Mouse (Mus musculus): ENCODE data around the gene Fyn. TPM values are rescaled to one million over a fixed set of nuclear protein-coding genes. Genes with fewer than 3 reads are reported as not detected.

The Fyn gene
- total RNA-seq, 2 experiments from 2014 or later = 30.6 to 32.2 TPM

DNA sequence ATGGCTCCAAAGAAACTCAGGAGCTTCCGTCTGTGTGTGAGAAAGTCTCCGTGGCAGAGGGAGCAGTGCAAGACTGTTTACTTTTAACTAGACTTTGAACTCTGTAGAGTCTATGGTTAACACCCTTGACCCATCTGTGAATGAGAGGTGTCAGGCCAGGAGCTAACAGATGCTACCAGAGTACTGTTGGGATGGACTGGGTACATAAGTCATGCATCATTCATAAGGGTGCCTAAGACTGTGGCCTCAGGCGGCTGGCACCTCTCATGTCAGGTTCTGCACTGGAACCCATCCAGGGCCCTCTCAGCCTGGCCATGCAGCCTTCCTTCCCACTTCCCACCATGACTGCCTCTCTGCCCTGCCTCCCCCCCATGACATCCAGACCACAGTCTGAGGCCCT, 166.7 kb downstream of the Fyn start:
- no peak for DNase-seq

- peak; percentile 65 to 72 for DNase-seq
These were observed 167.6 kb downstream of the Fyn start for GRCm38 (mm10) chr10:39536258-39536657.

- DNase-seq = no peak
These were observed 171.5 kb downstream of the Fyn start for GRCm38 (mm10) chr10:39540012-39540647.

- no peak for DNase-seq
These were observed 172.3 kb downstream of the Fyn start for GRCm38 (mm10) chr10:39540995-39541394.

DNA sequence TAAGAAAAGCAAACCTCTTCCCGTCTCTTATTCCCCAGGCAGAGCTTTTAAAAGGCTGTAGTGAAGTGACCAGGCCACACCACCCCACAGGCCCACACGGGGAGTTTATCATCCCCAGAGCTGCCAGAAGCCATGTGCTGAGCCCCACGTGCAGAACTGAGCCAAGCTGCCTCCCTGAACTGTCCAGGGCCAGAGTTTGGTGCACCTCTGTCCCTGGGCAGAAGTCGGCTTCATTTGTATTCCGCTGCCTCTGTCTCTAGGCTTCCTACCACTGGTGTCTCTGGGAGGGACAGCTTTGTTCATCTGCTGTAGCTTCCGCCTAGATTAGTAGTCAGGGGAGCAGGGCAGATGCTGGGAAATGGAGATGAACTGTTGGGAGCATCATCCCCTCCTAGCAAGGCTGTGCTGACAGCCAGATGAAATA, 172.8 kb downstream of the Fyn start:
- DNase-seq = no peak

- DNase-seq = no peak
These were observed 173.4 kb downstream of the Fyn start for GRCm38 (mm10) chr10:39541951-39542521.

DNA sequence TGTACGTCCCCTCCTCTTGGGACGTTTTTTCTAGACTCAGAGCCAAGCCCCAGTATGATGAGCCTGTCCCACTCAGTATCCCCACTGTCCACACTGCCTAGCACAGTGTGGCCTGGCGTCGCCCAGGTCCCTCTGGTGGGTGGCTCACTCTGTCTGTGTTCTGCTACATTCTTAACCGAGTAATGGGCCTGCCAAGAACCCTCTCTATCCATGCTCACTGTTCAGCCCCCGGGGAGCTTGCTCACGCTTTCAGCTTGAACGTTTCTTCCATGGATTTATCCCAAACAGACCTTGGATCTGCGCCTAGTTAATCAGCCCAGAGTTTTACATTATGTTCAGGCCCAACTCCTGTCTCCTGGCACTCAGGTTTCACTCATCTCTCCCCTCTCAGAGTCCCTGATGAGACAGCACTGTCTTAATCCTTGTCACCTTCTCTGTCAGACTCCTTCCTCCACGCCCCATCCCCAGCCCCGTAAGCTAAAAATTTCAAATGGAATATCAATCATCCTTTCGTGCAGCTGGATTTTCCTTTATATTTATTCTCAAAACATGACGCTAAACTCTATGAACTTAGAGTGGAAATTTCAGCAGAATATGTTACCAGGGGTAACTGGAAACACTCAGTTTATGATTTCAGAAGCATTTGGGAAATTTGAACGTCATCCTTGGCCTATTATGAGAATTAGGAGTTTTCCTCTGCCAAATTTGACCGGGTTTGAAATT, 174.0 kb downstream of the Fyn start:
- peak; percentile 64 to 76 for DNase-seq

DNA sequence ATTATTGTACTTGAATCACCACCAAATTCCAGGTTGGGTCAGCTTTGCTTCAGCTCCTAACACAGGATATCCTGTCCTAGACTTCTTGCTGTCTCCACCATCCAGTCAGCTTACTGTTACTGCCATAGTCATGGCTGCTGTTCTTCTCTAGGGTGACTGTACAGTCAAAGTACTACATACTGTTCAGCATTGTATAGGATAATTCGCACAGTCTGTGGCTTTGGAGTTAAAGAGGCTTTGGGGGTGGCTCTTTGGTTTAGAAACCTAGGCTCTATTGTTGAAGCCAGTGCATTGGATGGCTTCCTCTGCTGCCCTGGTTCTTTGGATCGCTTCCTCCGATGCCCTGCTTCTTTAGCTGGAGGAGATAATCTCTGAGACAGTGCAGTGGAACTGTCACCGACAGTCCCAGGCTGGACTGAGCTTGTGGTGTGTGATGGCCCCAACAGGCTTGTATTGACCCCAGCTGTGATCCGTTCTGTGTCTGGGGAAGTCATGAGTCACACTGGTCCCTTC, 174.7 kb downstream of the Fyn start:
- no peak for DNase-seq

DNA sequence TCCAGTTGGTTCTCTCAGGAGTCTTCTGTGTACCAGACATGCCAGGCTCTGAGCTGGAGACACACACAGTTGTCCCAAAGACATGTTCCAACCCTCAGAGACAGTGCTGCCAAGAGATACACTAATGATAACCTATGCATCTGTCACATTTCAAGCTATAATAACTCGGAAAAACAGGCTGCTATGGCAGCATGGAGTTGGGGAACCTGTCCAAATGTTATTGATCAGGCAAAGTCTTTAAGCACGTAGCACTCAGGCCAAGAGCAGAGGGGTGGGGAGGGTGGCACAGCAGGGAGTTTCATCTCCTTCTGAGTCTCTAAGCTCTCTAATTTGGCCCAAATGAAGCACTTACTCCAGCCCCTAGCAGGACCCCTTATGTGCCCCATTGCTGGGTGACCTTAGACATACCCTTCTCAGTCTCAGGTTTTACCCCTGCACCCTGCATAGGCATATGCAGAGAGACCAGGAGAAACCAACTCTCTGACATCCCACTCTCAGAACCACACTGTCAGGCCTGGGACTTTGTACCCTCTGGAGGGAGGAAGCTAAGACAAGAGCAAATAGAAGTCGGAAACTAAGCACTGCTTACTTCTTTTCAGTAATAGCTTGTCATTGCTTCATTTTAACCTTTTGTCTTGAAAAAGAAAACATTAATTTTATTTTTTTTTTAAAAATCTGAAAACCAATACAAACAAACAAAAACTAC, 178.9 kb downstream of the Fyn start:
- no peak for DNase-seq

- no peak for DNase-seq
These were observed 182.1 kb downstream of the Fyn start for GRCm38 (mm10) chr10:39550791-39551190.

DNA sequence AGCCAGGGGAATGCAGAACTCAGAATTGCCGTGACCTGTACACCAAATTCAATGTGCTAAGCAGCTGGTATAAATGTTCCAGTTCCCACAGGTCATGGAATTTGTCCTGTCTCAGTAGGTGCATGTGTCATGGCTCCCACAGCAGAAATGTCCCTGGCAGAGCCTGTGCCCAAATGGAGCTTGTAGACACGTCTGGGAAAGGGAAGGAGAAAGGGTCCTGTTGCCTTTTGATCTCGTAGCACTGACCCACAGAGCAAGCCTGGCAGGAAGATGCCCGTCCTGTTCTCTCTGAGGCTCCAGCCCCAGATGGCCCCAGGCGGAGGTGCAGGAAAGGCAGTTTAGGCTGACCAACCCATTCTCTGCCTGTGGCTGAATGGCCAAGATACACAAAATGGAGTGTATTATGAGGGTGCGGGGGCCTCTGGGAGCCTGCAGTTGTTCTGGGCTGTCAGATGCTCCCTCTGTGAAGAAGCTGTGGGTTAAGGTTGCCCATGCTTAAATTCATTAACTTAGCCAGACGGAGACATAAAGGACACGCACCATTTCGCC, 183.1 kb downstream of the Fyn start:
- no peak for DNase-seq

DNA sequence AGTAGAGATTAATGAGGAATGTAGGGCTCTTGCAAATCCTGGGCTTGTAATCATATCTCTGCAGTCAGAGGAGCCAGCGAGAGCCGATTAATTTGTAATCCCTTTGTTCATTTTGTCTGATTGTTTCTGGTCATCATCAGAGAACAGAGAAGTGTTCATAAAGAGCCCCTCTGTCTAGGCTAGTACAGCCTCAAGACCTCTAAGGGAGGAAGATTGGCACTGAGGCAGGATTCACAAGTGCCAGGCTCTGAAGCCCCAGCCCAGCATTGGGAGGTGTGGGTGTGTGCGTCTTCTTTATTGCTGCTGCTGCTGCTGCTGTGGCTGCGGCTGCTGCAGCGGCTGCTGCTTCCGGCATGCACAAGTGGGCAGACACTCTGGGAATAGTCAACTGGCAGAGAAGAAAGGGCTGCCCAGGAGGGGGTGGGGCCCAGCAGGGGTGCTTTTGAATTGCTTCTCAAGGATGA, 183.7 kb downstream of the Fyn start:
- no peak for DNase-seq

- no peak for DNase-seq
These were observed 184.2 kb downstream of the Fyn start for GRCm38 (mm10) chr10:39552903-39553302.

DNA sequence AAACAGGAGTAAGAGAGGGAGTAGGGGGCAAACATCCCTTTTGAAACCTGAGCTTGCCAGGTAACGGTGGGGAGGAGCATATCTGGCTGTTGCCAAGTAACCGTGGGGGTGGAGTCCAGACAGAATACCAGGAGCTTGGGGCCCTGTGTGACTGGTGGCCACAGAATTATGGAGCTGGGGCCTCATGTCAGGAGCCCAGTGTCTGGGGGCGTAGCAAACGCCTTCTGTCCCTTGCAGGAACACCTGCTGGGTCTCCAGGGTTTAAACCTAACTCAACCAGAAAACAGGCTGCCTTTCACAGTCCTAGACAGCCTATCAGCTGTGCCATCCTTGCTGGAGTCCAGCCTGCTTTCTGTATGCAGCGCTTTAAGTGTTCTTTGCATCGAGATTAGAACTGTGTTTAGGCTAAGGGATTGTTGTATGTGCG, 186.6 kb downstream of the Fyn start:
- no peak for DNase-seq

- no peak for DNase-seq
These were observed 187.1 kb downstream of the Fyn start for GRCm38 (mm10) chr10:39555740-39556139.

- no peak for DNase-seq
These were observed 188.7 kb downstream of the Fyn start for GRCm38 (mm10) chr10:39557360-39557759.

- DNase-seq = peak; percentile 63 to 84
These were observed 189.2 kb downstream of the Fyn start for GRCm38 (mm10) chr10:39557851-39558250.

GRCm38 (mm10) chr10:39558492-39559005, 189.9 kb downstream of the Fyn start:
- no peak for DNase-seq

GRCm38 (mm10) chr10:39559321-39559720, 190.7 kb downstream of the Fyn start:
- DNase-seq = peak; percentile 49 to 57

- no peak for DNase-seq
These were observed 193.7 kb downstream of the Fyn start for GRCm38 (mm10) chr10:39562383-39562782.

DNA sequence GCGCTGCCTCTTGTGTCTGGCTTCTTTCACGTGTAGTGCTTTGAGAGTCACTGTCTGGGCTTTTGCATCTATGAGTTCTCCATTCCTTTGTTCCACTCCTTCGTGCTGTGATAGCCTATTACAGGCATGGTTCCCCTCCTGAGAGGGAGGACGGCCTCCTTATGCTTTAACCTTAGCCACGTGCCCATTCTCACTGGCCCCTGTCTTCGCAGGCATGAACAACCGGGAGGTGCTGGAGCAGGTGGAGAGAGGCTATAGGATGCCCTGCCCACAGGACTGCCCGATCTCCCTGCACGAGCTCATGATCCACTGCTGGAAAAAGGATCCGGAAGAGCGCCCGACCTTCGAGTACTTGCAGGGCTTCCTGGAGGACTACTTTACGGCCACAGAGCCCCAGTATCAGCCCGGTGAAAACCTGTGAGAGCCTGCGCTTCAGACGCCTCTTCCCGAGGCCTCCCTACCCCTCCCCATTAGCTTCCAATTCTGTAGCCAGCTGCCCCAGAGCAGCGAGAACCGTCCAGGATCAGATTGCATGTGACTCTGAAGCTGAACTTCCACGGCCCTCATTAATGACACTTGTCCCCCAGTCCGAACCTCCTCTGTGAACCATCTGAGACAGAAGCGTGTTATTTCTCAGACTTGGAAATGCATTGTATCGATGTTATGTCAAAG, 195.0 kb downstream of the Fyn start:
- DNase-seq = no peak
